Mouse (Mus musculus): ENCODE results near the gene D930007J09Rik. TPM values are rescaled to one million over a fixed set of nuclear protein-coding genes. Genes with fewer than 3 reads are reported as not detected.

The D930007J09Rik gene
- total and polyA plus RNA-seq, 2 experiments, result not detected

GRCm38 (mm10) chr13:32832776-32833175 lies 30.1 kb upstream of the D930007J09Rik start:
- H3K4me3 ChIP-seq (ENCODE audit: insufficient read depth, low read depth, low read length), result no peak overlapping the region
- 81% methylated on average over 3 of the region's 3 CpGs for WGBS
- no peaks in the 10 kb centered on the region for H3K27me3 ChIP-seq (ENCODE audit: control insufficient read depth, insufficient read depth, low read length)
- TF ChIP-seq POLR2A (IDR thresholded peaks at IDR 0.05; ENCODE audit: extremely low read depth, insufficient read depth, low read length) (no peak), CTCF (IDR thresholded peaks at IDR 0.05; ENCODE audit: low read depth, low read length) (no peak)
- no peak for DNase-seq (ENCODE audit: extremely low read depth, low read depth, low spot score)
- H3K27ac ChIP-seq (replicated peaks; ENCODE audit: insufficient read depth, low read depth, low read length), result no peak overlapping the region
- H3K9ac ChIP-seq (ENCODE audit: low read depth, low read length), result no peak overlapping the region
- no peaks in the 10 kb centered on the region for H3K36me3 ChIP-seq (ENCODE audit: control insufficient read depth, insufficient read depth, low read length)
- no peaks in the 10 kb centered on the region for H3K79me2 ChIP-seq (ENCODE audit: control insufficient read depth, insufficient read depth, low read length)
- peaks cover 4% of the 10 kb centered on the region for H3K4me1 ChIP-seq (ENCODE audit: control insufficient read depth, insufficient read depth, low read length)

- Histone ChIP-seq H3K4me1 (ENCODE audit: control insufficient read depth, insufficient read depth, low read length) (peaks cover 9% of the 10 kb centered on the region), H3K9ac (ENCODE audit: low read depth, low read length) (no peak overlapping the region), H3K79me2 (ENCODE audit: control insufficient read depth, insufficient read depth, low read length) (no peaks in the 10 kb centered on the region), H3K36me3 (ENCODE audit: control insufficient read depth, insufficient read depth, low read length) (no peaks in the 10 kb centered on the region), H3K27me3 (ENCODE audit: control insufficient read depth, insufficient read depth, low read length) (no peaks in the 10 kb centered on the region), H3K27ac (replicated peaks; ENCODE audit: insufficient read depth, low read depth, low read length) (no peak overlapping the region), H3K4me3 (ENCODE audit: insufficient read depth, low read depth, low read length) (no peak overlapping the region)
- no peak for DNase-seq (ENCODE audit: extremely low read depth, low read depth, low spot score)
- WGBS, result 84% methylated on average over 3 of the region's 3 CpGs
- no peak for TF ChIP-seq POLR2A (IDR thresholded peaks at IDR 0.05; ENCODE audit: extremely low read depth, insufficient read depth, low read length)
- TF ChIP-seq CTCF (IDR thresholded peaks at IDR 0.05; ENCODE audit: low read depth, low read length), result no peak
Measured at GRCm38 (mm10) chr13:32831505-32832273, 29.0 kb upstream of the D930007J09Rik start.

DNA sequence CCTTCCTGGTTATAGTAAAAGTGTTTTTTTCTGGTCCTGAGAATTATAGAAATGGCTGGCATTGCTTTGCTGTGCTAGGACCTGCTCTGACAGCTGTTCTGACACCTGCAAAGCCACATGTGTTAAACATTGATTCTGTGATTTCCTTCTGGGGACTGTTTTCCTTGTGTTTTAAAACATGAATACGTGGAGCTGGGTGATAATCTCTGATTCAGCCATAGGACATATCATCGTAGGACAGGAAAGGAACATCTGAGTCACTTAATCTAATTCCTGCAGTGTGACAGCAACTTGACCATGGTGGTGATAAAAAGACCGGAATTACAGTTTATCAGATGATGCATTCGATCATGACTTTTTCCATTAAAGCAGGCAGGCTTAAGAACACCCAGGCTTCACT lies 26.2 kb upstream of the D930007J09Rik start:
- no peak overlapping the region for H3K9ac ChIP-seq (ENCODE audit: low read depth, low read length)
- TF ChIP-seq POLR2A (IDR thresholded peaks at IDR 0.05; ENCODE audit: extremely low read depth, insufficient read depth, low read length) (no peak), CTCF (IDR thresholded peaks at IDR 0.05; ENCODE audit: low read depth, low read length) (no peak)
- WGBS, result 85% methylated on average over 4 of the region's 4 CpGs
- no peak overlapping the region for H3K27ac ChIP-seq (replicated peaks; ENCODE audit: insufficient read depth, low read depth, low read length)
- H3K36me3 ChIP-seq (ENCODE audit: control insufficient read depth, insufficient read depth, low read length), result no peaks in the 10 kb centered on the region
- H3K79me2 ChIP-seq (ENCODE audit: control insufficient read depth, insufficient read depth, low read length), result no peaks in the 10 kb centered on the region
- no peak overlapping the region for H3K4me3 ChIP-seq (ENCODE audit: insufficient read depth, low read depth, low read length)
- no peak for DNase-seq (ENCODE audit: extremely low read depth, low read depth, low spot score)
- H3K27me3 ChIP-seq (ENCODE audit: control insufficient read depth, insufficient read depth, low read length), result no peaks in the 10 kb centered on the region
- H3K4me1 ChIP-seq (ENCODE audit: control insufficient read depth, insufficient read depth, low read length), result peaks cover 19% of the 10 kb centered on the region

DNA sequence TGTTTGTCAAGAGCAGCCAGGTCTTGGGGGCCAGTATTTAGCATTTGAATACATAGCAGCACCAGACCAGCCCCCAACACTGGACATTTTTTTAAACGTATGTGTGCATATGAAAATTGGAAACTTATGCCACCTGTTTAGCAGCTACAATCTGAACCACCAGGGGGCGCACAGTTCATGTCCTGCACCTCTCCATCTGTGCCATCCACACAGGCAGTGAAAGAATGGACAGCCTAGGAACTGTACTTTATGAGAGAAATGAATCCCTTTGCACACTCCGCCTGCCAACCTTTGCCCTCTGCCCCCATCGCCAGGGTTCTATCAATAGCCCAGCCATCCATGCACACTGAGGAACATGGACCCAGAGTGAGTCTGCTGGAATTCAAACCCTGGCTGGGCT lies 25.3 kb upstream of the D930007J09Rik start:
- Histone ChIP-seq H3K4me1 (ENCODE audit: control insufficient read depth, insufficient read depth, low read length) (peaks cover 26% of the 10 kb centered on the region), H3K27ac (replicated peaks; ENCODE audit: insufficient read depth, low read depth, low read length) (peak overlapping the region; percentile 95), H3K27me3 (ENCODE audit: control insufficient read depth, insufficient read depth, low read length) (no peaks in the 10 kb centered on the region), H3K36me3 (ENCODE audit: control insufficient read depth, insufficient read depth, low read length) (no peaks in the 10 kb centered on the region), H3K79me2 (ENCODE audit: control insufficient read depth, insufficient read depth, low read length) (no peaks in the 10 kb centered on the region), H3K4me3 (ENCODE audit: insufficient read depth, low read depth, low read length) (no peak overlapping the region), H3K9ac (ENCODE audit: low read depth, low read length) (no peak overlapping the region)
- TF ChIP-seq POLR2A (IDR thresholded peaks at IDR 0.05; ENCODE audit: extremely low read depth, insufficient read depth, low read length) (no peak), CTCF (IDR thresholded peaks at IDR 0.05; ENCODE audit: low read depth, low read length) (peak; percentile 74)
- DNase-seq (ENCODE audit: extremely low read depth, low read depth, low spot score), result peak; percentile 76
- WGBS, result 13% methylated on average over 4 of the region's 4 CpGs

GRCm38 (mm10) chr13:32827111-32827822 lies 24.6 kb upstream of the D930007J09Rik start:
- Histone ChIP-seq H3K27ac (replicated peaks; ENCODE audit: insufficient read depth, low read depth, low read length) (peak overlapping the region; percentile 95), H3K4me3 (ENCODE audit: insufficient read depth, low read depth, low read length) (no peak overlapping the region), H3K36me3 (ENCODE audit: control insufficient read depth, insufficient read depth, low read length) (0 out of 2 replicates have a peak, but pooled peaks cover 2% of the 10 kb centered on the region), H3K9ac (ENCODE audit: low read depth, low read length) (peak overlapping the region; percentile 41; the same call in 1 of the 2 replicates), H3K79me2 (ENCODE audit: control insufficient read depth, insufficient read depth, low read length) (no peaks in the 10 kb centered on the region), H3K4me1 (ENCODE audit: control insufficient read depth, insufficient read depth, low read length) (peaks cover 28% of the 10 kb centered on the region), H3K27me3 (ENCODE audit: control insufficient read depth, insufficient read depth, low read length) (no peaks in the 10 kb centered on the region)
- DNase-seq (ENCODE audit: extremely low read depth, low read depth, low spot score), result peak; percentile 95
- WGBS, result 20% methylated on average over 3 of the region's 3 CpGs
- TF ChIP-seq CTCF (IDR thresholded peaks at IDR 0.05; ENCODE audit: low read depth, low read length), result peak; percentile 51; the same call in 1 of the 2 replicates
- no peak for TF ChIP-seq POLR2A (IDR thresholded peaks at IDR 0.05; ENCODE audit: extremely low read depth, insufficient read depth, low read length)
